Mouse (Mus musculus) CD8-positive naive resting alpha-beta T cell, adult 2 months (primary cell): Measurements from ENCODE around the gene Ocel1.
A peak's percentile ranks its signal among the peaks of the same experiment; 100 is the strongest.

Experiments used
- DNase-seq, 2 experiments: peaks; one replicate each; pipeline ENCODE4 v3.0.0; 2022; ENCODE audit warnings: low read depth in 2 of 2, low spot score in 2 of 2

The Ocel1 gene

DNA sequence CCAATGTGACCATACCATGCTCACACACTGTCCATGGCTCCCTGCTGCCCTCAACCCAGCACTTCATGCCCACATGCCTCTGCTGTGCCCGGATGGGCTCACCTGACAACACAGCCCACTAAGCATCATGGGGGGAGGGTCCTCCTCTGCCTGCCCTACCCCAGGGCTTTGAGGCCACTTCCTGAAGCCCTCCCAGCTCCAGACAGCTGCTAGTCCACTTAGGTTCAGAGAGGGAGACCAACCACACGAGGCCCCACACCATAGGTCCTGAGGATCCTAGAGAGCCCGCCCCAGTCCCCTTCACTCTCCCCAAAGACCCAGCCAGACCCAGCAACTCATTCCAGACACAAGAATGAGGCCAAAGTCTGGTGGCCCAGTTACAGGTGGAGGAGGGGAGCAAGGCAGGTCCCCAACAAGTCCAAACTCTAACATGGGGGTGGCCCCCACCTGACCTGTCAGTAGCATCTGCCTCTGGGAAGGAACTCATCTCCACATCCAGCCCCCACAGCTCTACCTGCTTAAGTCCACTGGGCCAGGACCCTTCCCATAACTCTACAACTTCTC lies 8.5 kb downstream of the Ocel1 start:
- DNase-seq: no peak

DNA sequence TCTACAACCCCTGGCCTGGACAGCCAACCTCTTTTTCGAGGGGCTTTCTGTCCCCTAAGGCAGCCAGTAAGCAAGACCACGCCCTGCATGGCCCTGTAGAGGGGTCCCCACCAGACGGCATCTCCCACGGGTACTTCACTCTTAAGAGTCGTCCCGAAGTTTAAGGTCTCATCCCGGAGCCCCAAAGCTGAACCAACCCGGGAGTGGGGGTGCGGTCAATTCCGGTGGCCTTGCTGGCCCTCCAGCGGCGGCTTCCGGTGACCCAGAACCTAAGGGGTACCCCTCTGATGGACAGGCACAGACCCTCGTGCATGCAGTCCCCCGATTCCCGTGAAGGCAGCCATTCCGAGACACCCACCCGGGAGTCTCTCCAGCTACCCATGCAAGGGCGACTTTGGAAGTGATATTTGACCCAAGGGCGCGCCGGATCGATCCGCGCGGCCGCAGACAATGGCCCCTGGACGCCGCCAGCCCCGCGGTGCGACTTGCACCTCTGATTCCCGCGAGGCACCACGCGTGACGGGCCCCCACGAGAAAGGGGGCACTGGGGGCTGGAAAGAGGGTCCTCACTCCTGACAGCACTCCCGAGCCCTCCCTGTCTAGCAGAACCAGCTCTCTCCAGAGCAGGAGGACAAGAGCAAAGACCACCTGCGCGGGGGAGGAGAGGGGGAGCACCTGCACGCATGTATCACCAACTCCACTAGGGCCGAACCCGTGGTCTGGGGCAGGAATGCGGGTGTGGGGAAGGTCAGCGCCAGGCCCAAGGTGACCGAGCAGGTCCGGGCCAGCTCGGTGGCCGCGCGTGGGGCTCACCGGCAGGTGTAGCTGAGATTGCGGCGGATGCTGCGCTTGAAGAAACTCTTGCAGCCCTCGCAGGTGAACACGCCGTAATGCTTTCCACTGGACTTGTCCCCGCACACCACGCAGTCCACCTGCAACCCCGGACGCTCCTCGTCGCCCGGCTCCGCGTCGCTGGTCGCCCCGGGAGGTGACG lies 9.4 kb downstream of the Ocel1 start:
- DNase-seq: no peak

DNA sequence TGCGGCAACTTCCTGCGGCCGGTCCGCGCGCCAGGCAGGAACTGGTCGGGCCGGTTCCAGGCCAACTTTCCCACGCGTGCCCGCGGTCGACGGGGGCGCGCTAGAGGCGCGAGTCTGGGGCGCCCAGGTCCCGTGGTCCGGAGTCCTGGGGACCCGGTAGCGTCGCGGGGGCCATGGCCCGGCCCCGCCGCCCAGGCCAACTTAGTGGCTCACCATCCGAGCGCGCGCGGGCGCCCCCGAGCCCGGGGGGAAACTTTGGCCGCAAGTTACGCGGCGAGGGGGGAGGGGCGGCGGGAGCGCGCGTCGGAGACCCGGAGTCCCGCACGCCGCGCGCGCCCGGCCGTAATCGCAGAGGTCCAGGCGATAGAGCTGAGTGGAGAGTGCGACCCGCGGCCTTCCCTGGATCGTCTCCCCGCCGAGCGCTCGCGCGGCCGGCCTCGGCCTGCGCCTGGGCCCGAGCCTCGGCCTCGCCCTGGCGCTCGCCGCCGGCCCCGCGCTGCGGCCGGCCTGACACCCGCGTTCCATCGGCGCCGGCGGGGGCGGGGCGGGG lies 10.4 kb downstream of the Ocel1 start, which contains the start of gene Nr2f6:
Nr2f6 (minus strand) TSS at position 540 of the 550 bp plus-strand sequence.
- no peak for DNase-seq

DNA sequence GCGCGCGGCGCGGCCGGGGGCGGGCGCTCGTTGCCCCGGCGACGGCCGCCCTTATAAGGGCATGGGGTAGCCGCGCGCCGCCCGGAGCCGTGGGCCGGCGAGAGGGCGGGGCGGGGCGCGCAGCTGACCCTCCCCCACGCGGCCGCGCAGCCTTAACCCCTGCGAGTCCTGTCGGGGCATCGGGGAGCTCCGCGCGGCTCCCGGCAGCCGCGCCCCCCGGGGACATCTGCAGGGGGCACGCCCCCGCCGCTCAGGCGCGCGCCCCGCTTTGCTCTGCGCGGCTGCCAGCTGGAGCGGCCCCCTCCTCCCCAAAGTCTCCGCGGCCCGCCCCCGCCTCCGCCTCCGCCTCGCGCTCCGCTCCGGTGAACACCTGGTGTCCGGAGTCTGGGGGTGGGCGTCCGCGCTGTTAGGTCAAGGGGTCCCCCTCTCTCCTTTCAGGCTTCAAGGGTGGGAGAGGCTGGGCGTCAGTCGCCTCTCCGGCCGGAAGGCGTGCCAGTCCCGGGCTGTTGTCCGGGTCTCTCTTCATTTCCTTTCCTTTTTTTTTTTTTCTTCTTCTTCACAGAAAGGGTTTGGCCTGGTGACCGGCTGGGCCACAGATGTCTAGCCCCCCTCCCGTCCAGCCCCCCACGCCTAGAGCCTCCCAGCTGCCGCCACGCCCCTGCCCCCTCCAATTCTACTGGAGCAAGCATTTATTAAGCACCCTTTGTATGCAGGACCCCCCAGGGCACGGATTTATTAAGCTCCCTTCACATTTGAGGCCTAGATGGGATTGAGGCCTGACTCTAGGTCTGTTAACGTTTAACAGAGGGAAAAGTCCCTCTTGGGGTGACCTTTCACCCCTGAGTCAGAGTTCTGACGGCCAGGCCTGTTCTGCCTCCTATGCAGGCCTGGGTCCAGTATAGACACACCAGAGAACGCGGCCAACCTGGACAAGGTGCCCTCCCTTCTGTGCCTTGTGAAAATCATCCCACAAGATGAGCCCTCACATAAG lies 11.2 kb downstream of the Ocel1 start:
- DNase-seq: no peak

DNA sequence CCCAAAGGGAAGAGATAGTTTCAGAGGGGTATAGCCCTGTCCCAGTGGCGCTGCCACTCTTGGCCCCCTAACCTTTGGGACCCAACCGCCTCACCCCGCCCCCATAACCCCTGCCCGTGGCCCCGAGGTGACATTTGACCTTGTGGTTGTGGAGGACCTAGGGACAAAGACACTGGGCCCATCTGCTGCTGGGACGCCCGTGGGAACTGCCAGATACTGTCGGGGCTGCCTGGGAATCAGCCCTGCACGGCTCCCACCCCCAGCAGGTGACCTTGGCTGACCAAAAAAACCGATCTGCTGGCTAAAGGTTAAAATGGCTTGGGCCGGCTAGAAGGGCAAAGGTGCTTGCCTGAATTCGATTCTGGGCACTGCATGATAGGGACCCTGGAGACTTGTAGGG lies 12.3 kb downstream of the Ocel1 start:
- no peak for DNase-seq

DNA sequence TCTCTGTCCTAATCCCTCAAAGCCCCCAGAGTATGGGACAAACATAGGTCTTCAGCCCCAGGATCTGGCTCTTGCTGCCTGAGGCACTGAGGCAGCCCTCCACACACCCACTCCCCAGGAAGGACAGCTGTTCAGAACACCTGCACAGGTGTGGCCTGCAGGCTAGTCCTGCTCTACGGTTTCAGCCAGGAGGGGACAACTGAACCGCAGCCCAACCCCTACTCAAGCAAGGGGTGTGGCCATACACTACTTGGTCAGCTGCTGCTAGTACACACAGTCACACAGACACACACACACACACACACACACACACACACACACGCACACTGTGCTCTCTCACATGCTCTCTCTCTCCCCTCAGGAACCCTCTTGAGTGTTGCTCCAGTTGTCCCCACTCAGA lies 12.8 kb downstream of the Ocel1 start:
- no peak for DNase-seq

DNA sequence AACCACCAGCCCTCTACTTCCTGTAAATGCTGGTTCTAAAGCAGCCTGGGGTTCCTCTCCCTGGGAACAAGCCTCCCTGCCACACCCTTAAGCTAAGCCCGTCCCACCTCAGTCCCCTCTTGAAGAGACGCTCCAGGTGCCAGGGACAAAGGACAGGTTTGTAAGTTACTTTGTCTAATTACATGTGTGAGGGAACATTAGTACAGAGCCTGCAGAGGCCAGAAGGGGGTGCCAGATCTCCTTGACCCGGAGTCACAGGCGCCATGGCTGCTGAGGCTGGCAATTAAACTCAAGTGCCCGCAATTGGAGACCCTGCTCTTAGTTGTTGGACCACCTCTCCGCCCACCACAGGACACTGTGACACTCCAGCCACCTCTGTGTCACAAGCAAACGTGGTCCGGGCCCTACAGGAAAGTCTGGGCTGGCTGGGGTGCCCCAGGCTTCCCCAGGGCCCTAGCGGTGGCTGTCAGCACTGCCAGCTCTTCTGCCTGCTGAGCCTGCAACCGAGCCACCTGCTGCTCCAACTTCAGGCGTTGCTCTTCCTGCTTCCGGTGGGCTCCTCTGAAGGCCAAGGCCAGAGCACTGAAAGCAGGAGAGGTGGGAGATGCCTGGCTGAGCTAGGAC lies 14.2 kb downstream of the Ocel1 start:
- no peak for DNase-seq

DNA sequence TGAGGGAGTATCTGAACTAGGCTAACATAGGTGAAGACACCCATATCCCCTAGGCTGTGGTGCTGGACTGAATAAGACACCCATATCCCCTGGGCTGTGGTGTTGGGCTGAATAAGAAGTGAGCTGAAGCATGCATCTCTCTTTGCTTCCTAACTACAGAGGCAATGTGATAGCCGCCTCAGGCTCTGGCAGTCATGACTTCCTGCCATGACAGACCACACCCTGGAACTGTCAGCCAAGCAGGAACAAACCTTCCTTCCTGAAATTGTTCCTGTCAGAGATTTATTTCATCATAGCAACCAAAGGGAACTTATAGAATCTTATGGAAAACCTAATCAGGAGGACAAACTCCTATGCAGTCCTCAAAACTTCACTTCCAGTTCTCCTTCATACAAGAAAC lies 17.2 kb downstream of the Ocel1 start:
- no peak for DNase-seq

DNA sequence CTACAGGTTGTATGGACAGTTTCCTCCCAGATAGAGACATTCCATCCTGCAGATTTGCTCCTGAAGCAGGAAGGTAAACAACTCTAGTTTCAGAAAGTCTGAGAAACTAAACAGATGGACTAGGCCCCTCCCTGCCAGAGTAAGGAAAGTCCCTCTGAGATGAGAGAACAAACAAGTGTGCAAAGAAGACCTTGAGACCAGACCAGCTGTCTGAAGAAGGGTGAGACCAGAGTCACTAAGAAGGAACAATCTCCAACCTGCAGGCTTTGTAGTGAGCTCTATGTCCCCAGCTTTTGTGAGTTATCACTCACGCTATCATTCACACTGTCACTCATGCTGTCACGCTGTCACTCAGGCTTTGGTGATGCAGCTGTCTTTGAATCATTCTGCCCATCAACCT lies 20.6 kb downstream of the Ocel1 start:
- no peak for DNase-seq

DNA sequence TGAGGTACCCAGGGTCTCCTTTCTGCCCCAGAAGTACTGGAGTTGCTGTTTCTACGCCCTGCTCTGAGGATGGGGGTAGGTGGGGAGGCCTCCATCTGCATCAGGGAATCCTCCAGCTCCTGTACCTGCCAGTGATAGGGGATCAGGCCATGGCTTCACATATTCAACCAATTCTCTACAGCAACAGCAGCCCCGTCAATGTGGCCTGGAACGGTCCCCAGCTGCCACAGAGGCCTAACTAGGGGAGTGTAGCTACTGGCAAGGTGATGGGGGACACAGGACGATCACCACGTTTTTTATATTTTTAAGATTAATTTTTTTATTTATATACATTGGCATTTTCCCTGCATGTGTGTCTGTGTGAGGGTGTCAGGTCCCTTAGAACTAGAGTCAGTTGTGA lies 21.3 kb downstream of the Ocel1 start:
- no peak for DNase-seq

DNA sequence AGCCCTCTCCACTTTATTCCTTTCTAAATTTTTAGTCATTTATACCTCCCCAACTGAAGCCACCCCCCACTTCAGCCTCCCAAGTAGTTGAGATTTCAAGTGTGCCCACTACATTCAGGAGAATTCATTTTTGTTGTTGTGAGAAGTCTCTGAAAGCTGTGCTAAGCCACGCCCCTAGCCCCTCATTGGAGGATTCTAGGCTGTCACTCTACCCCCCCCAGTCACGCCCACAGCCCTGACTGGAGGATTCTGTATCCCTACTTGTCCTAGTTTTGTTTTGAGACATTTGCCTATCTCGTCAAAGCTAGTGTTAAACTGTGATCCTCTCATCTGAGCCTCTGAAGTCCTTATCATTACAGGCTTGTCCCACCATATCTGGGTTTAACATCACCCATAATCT lies 21.8 kb downstream of the Ocel1 start:
- no peak for DNase-seq

DNA sequence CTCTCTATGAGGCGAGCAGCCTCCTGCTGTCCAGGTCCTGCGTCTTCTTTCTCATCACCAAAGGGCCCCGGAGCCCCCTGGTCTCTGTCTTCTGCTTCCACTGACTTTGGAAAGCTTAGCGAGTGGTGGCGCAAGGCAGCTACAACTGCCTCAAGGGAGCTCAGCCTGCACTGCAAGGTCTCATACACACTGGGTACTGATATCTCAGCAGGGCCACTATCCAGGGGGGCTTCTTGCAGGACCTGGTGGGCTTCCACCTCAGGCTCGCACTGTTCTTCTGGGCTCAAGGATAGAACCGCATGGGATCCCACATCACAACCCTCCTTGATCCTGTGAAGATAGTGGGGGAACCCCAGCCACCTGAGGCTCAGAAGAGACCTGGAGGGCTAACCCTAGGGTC lies 23.4 kb downstream of the Ocel1 start:
- no peak for DNase-seq

DNA sequence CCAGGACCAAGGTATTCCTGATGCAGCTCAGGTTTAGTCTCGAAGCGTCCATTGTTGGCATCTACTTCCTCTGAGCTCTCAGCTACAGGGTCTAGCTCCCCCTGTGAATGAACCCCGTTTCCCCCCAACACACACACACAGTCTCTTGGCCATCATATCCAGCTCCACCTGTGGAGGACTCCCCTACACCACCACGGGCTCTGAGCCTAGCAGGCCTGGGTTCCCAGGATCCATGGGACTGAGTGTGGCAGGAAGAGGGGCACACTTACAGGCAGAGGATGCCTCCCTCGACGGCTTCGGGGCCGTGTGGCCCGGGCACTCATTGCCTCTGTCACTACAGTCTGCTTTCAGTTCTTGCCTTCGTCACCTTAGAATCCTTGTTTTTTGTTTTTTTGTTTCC lies 24.0 kb downstream of the Ocel1 start:
- DNase-seq: no peak

DNA sequence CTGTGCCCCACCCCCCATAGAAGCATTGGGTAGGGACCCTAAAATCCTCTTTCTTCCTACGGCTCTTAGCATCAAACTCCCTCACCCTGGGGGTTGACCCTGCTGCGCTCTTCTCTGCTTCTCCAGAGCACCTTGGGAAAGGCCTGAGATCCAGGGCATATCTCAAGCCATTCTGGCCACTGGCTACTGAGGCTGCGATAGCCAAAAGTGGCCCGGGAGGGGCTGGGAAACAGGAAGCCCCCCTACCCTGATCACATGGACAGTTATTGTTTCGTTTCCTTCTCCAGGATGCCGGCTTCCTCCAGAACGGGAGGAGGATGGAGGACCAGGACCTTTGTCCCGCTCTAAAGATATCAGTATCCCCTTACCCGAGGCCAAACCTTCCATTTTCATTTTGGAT lies 24.5 kb downstream of the Ocel1 start, which contains the start of gene Ushbp1:
Ushbp1 (minus strand) TSS at position 174 of the 400 bp plus-strand sequence.
- DNase-seq: no peak

DNA sequence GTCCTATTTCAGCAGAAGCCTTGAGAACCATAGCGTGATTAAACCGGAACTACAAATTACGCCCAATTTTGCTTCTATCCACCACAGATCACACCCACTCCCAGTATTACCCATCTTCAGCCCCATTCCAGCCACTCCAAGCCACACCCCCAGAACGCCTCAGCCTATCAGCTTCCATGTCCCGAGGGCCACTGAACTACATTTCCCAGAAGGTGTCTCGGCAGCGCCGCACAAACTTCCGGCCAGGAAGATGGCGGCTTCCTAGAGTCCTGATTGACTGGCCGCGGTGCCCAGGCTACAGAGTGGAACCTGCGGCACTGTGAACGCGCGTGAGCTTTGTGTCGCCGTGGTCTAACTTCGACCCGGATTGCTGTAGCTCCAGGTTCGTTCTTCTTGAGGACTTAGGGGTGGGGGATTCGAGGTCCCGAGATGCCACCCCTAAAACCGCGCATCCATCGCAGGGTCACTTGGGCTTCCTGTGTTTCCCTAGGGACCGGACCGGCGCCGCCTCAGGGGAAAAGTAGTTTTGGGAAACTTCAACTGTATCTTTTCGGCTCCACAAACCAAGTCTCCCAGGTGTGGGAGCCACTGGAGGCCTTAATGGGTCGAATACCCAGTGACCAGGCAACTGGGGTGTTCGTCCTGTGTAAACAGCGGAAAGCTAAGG lies 25.7 kb downstream of the Ocel1 start, which contains the start of gene Babam1:
Babam1 (plus strand) TSS at position 223 of the 667 bp plus-strand sequence.
- peak; percentile 76 to 82 for DNase-seq

DNA sequence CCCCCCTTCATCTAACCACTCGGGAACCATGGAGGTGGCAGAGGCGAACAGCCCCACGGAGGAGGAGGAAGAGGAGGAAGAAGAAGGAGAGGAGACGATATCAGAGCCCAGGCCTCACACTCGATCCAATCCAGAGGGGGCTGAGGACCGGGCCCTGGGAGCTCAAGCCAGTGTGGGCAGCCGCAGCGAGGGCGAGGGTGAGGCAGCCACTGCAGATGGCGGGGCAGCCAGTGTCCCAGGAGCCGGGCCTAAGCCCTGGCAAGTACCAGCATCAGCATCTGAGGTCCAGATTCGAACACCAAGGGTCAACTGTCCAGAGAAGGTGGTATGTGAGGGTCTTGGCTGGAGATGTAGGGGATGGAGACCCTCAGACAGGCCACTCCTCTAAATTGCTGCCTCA lies 26.6 kb downstream of the Ocel1 start:
- DNase-seq: no peak

DNA sequence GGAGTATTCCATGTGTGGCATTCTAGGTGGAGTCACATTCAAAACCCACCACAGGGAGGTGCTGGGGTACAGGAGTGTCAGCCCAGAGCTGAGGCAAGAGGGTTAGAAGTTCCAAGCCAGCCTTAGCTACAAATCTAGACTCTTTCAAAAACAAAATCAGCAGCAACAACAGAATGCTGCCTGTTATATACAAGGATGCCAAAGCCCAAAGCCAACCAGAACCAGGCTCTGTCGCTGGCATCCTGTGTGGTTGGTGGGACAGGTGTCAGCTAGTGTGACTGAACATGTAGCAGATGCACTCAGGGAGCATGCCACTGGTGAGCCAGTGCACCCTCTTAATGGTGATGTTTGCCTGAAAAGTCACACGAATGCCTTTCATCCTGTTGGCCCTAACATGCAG lies 29.7 kb downstream of the Ocel1 start:
- no peak for DNase-seq

DNA sequence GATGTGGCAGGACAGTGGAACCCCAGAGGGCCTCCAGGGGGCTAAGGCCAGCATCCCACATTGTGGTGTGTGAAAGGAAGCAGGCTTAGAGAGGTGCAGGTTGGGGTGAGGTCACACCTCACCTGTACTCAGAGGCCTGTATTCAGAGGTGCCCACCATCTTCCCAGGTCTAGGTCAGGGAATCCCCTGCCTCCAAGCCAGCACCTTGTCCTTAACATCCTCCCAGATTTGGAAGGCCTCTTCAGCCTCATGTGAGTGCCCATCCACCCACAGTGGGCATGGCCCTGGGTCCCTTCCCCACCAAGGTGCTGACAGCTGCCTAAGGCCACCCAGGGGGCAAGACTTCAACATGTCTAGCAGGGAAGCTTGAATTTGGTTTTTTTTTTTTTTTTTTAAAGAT lies 30.4 kb downstream of the Ocel1 start:
- DNase-seq: no peak

DNA sequence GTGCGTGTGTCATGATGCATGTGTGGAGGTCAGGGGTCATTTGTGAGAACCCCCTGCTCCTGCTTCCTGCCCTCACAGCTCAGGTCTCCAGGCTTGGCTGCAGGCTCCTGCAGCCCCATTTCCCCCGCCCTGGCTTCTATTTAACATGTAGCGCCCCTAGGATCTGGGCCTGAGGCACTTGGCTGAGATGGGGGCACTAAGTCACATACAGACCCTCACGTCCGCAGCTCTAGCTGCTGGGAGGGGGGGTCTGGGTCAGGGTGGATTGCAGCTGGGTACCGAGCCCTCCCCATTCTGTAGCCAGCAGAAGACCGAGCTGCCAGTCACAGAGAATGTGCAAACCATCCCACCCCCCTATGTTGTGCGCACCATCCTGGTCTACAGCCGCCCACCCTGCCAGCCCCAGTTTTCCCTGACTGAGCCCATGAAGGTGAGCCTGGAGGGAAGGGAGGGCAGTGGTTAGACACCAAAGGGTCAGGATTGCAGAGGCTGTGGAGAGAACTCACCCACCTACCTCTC lies 31.4 kb downstream of the Ocel1 start:
- no peak for DNase-seq
